Mouse (Mus musculus) hindbrain, embryonic 16.5 days (tissue): Measurements from ENCODE around the gene Ntn1. TPM values are rescaled to one million over a fixed set of nuclear protein-coding genes. Genes with fewer than 3 reads are reported as not detected.

Source experiments
- ATAC-seq: fragments of 200-750 bp; cut with Nextera tagmentation; 2 replicates; pipeline ENCODE4 v1.8.0; 2017; ENCODE audit warnings: moderate TSS enrichment, moderate library complexity
- H3K27ac ChIP-seq: fragments of 300-500 bp; sonication (generic); 2 replicates; pipeline ENCODE4 v1.5.1; 2014; ENCODE audit warnings: low read depth, mild to moderate bottlenecking, control low read depth, low read length, moderate library complexity
- H3K27me3 ChIP-seq: fragments of 300-500 bp; sonication (generic); replicated peaks from 2 replicates; pipeline ENCODE4 v1.6.1; 2014; ENCODE audit warnings: low read length; ENCODE audit not compliant: control insufficient read depth, insufficient read depth
- H3K36me3 ChIP-seq: fragments of 300-500 bp; sonication (generic); 2 replicates; pipeline ENCODE4 v1.6.1; 2014; ENCODE audit warnings: mild to moderate bottlenecking, low read length, moderate library complexity, mixed read lengths; ENCODE audit not compliant: control insufficient read depth, insufficient read depth
- H3K4me1 ChIP-seq: fragments of 300-500 bp; sonication (generic); 2 replicates; pipeline ENCODE4 v1.6.1; 2014; ENCODE audit warnings: low read depth, low read length; ENCODE audit not compliant: control insufficient read depth, insufficient read depth
- H3K4me2 ChIP-seq: fragments of 300-500 bp; sonication (generic); 2 replicates; pipeline ENCODE4 v1.6.1; 2014; ENCODE audit warnings: mild to moderate bottlenecking, low read length, control low read depth, moderate library complexity
- H3K4me3 ChIP-seq: fragments of 300-500 bp; sonication (generic); 2 replicates; pipeline ENCODE4 v1.5.1; 2014; ENCODE audit warnings: mild to moderate bottlenecking, low read length, control low read depth, moderate library complexity
- H3K9ac ChIP-seq: fragments of 300-500 bp; sonication (generic); 2 replicates; pipeline ENCODE4 v1.6.1; 2014; ENCODE audit warnings: low read depth, mild to moderate bottlenecking, control low read depth, low read length, moderate library complexity
- H3K9me3 ChIP-seq: fragments of 300-500 bp; sonication (generic); 2 replicates; pipeline ENCODE4 v1.6.1; 2014; ENCODE audit warnings: mild to moderate bottlenecking, low read length, moderate library complexity; ENCODE audit not compliant: control insufficient read depth
- WGBS: fragments of 180-500 bp; shearing (Covaris S2); extraction: QIAGEN DNeasy Blood & Tissue Kit; methylation state at CpG from one replicate; pipeline ENCODE4 v1.1.7; 2014; 5-methylcytosine and 5-hydroxymethylcytosine counted together
- polyA plus RNA-seq: library from polyadenylated mRNA; unstranded; fragments of >200 nt; fragmentation: Nextera tagmentation; extraction: Ambion mirVana; gene quantifications from 2 replicates; pipeline ENCODE4 v1.2.1, GENCODE M21; 2015

Ntn1 gene
- polyA plus RNA-seq, 1 experiment from 2014 or later = 13.3 TPM

DNA sequence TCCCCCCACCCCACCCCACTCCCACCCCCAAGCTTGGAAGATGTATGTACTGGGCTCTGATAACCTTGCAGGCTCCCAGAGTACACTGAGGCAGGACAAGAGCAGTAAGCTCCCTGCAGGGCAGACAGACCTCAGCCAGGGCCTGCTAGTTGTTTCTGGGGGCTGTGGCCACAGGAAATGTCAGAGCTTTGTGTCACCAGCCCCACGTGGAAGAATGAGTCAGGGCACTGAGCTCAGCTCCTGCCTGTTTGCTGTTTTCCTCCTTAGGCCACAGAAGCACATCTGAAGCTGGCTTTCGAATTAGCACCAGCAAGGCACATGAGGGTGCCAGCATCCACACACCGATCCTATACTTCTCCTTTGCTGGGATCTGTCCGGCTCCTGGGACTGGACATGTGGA is 86.8 kb downstream of the Ntn1 start:
- Histone ChIP-seq H3K27me3 (no peaks in the 10 kb centered on the region), H3K4me3 (no peak overlapping the region), H3K36me3 (no peaks in the 10 kb centered on the region), H3K4me2 (no peak overlapping the region), H3K27ac (no peak overlapping the region), H3K9ac (no peak overlapping the region), H3K9me3 (no peaks in the 10 kb centered on the region), H3K4me1 (peaks cover 5% of the 10 kb centered on the region; the same call in 1 of the 2 replicates)
- 53% methylated on average over 4 of the region's 4 CpGs for WGBS
- no peak for ATAC-seq

GRCm38 (mm10) chr11:68313065-68313464 is 87.6 kb downstream of the Ntn1 start:
- no peak for ATAC-seq
- H3K36me3 ChIP-seq = no peaks in the 10 kb centered on the region
- no peak overlapping the region; the same call in 1 of the 2 replicates for H3K9ac ChIP-seq
- WGBS = 29% methylated on average over 7 of the region's 7 CpGs
- no peak overlapping the region for H3K4me2 ChIP-seq
- H3K4me1 ChIP-seq = peaks cover 5% of the 10 kb centered on the region; the same call in 1 of the 2 replicates
- H3K27ac ChIP-seq = no peak overlapping the region
- H3K4me3 ChIP-seq = no peak overlapping the region
- H3K9me3 ChIP-seq = no peaks in the 10 kb centered on the region
- H3K27me3 ChIP-seq = no peaks in the 10 kb centered on the region

DNA sequence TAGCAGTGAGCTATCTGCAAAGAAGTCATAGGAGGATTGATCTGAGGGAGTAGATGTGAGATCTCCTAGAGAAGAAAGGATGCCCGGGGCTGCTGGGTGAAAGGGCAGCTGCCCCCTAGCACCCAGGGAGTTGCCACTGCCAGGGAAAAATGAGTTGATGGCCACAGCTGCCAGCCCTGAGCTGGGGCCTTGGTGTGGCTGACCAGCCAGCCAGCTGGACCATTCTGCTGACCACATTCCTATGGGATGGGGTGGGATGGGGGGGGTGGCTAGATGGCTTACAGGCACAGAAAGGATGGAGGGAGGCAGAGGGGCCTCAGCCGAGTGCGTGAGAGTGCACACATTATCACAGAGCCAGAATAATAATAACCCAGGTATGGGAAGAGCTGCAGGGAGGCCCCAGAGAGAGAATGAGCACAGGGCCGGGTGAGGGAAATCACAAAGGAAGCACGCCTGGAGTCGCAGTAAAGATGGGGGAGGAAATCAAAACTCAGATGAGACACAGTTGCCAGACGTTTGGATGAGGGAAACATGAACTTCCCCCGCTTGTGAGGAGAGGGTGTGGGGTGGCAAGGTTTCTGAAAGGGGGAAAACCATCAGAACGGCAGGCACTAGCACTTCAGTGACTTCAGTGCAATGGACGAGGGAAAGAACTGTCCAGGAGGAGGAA is 91.6 kb downstream of the Ntn1 start:
- Histone ChIP-seq H3K4me2 (no peak overlapping the region), H3K27ac (no peak overlapping the region), H3K9ac (no peak overlapping the region), H3K27me3 (no peaks in the 10 kb centered on the region), H3K4me1 (peaks cover 5% of the 10 kb centered on the region; the same call in 1 of the 2 replicates), H3K9me3 (no peaks in the 10 kb centered on the region), H3K4me3 (no peak overlapping the region), H3K36me3 (no peaks in the 10 kb centered on the region)
- WGBS = 42% methylated on average over 10 of the region's 10 CpGs
- ATAC-seq = no peak

DNA sequence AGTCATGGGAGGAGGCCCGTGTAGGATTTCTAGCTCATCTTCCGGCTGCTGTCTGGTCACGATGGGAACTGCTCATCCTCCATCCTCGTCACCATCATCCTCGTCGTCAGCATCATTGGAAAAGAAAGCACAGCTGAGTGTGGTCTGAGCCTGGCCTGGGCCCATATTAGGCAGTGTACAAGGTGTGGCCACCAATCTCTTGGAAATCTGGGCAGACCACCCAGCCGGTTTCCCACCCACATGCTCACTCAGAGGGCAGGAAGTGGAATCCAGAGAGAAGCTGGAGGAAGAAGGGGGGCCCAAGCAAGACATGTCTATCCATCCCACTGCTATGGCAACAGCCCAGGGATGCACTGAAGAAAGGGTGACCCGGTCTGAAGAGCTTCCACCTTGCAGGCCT is 94.6 kb downstream of the Ntn1 start:
- Histone ChIP-seq H3K9me3 (no peaks in the 10 kb centered on the region), H3K4me1 (peaks cover 4% of the 10 kb centered on the region; the same call in 1 of the 2 replicates), H3K27me3 (no peaks in the 10 kb centered on the region), H3K9ac (no peak overlapping the region), H3K36me3 (no peaks in the 10 kb centered on the region), H3K4me3 (no peak overlapping the region), H3K27ac (no peak overlapping the region), H3K4me2 (no peak overlapping the region)
- WGBS = 79% methylated on average over 8 of the region's 8 CpGs
- ATAC-seq = no peak

DNA sequence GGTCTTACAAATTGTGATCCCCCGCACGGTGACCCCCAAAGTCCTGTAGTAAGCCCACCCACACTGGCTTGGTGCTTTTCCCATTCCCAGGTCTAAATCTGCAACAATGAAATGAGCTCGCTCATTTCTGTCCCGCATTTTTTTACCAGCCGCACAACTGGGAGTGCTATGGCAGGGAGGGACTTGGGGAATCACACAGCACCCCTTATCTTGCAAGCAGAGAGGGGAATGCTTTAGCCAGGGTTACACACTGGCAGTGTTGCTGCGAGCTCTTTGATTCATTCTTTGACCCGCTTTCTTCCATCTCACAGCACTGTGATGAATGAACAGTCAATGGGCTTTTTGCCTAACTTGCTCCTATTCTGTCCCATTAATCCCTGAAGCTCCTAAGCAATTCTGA is 98.3 kb downstream of the Ntn1 start:
- Histone ChIP-seq H3K27me3 (no peaks in the 10 kb centered on the region), H3K9ac (no peak overlapping the region), H3K36me3 (no peaks in the 10 kb centered on the region), H3K27ac (no peak overlapping the region), H3K4me2 (no peak overlapping the region), H3K9me3 (no peaks in the 10 kb centered on the region), H3K4me1 (peaks cover 4% of the 10 kb centered on the region; the same call in 1 of the 2 replicates), H3K4me3 (no peak overlapping the region)
- ATAC-seq = peak; percentile 14; the same call in 1 of the 2 replicates
- 69% methylated on average over 7 of the region's 7 CpGs for WGBS

DNA sequence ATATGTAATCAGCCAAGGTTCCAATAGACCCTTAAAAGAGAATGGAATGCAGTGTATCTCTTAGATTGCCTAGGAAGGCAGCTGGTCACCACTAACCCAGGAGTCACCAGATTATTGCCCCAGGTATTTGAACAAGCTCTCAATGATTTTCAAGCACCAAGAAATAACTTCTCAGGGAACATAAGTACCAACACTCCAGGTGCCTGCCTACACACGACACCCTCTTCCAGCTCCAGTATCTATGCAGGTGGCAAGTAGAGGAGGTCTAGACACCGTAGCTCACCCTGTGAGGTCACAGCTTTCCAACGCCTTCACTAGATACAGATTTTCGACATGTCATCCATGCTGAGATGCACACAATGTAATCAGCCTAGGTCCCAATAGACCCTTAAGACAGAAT is 99.0 kb downstream of the Ntn1 start:
- Histone ChIP-seq H3K36me3 (no peaks in the 10 kb centered on the region), H3K4me2 (no peak overlapping the region), H3K4me1 (peaks cover 4% of the 10 kb centered on the region; the same call in 1 of the 2 replicates), H3K9me3 (no peaks in the 10 kb centered on the region), H3K27me3 (no peaks in the 10 kb centered on the region), H3K27ac (no peak overlapping the region), H3K4me3 (no peak overlapping the region), H3K9ac (no peak overlapping the region)
- no peak for ATAC-seq
- WGBS = 85% methylated on average over 4 of the region's 4 CpGs

- Histone ChIP-seq H3K9me3 (no peaks in the 10 kb centered on the region), H3K27ac (no peak overlapping the region), H3K4me2 (no peak overlapping the region), H3K4me1 (peaks cover 6% of the 10 kb centered on the region), H3K36me3 (no peaks in the 10 kb centered on the region), H3K4me3 (no peak overlapping the region), H3K27me3 (no peaks in the 10 kb centered on the region), H3K9ac (no peak overlapping the region)
- WGBS = 66% methylated on average over 5 of the region's 5 CpGs
- no peak for ATAC-seq
These were observed 105.1 kb downstream of the Ntn1 start for GRCm38 (mm10) chr11:68295474-68295873.

DNA sequence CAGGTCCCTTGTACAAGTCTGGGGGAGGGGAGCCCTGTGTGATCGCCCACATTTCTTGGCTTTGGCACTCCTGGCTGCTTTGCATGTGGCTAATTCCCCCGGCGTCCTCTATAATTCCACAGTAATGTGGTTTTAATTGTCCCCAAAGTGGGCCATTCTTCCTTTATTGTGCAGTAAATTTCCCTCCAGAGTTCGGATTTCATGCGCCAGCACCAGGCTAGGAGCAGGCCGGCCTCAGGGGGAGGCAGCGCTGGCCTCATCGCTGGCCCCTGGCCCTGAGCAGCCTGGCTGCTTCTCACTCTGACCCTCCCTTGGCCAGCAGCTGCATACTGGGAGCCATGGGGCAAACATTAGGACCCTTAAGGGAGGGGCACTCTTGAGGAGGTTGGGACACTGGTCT is 110.0 kb downstream of the Ntn1 start:
- peaks cover 10% of the 10 kb centered on the region for H3K4me1 ChIP-seq
- no peak overlapping the region for H3K4me3 ChIP-seq
- whole genome bisulfite sequencing = 44% methylated on average over 8 of the region's 8 CpGs
- no peak overlapping the region for H3K9ac ChIP-seq
- 0 out of 2 replicates have a peak, but pooled peaks have one; percentile 34 for ATAC-seq
- 0 out of 2 replicates have a peak overlapping the region, but pooled peaks have one; percentile 11 for H3K27ac ChIP-seq
- H3K4me2 ChIP-seq = no peak overlapping the region
- no peaks in the 10 kb centered on the region for H3K36me3 ChIP-seq
- no peaks in the 10 kb centered on the region for H3K9me3 ChIP-seq
- no peaks in the 10 kb centered on the region for H3K27me3 ChIP-seq

DNA sequence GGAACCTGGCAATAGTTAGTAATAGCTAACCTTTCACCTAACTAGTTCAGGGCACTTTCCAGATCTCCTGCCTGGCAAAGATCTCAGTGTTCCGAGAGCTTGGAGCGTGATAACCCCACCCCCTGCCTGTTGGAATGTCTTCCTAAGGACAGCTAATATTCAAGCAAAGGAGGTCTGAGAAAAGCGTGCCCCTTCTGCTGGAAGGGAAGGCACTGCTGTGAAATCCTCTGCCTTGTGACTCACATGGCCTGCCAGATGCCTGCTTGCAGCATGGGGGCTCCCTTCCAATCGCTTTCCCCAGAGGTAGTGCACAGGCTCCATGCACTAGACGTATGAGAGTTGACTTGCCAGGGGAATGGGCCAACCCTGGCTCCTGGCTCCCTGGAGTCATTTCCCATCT is 113.3 kb downstream of the Ntn1 start:
- no peak overlapping the region for H3K4me3 ChIP-seq
- 0 out of 2 replicates have a peak, but pooled peaks have one; percentile 27 for ATAC-seq
- no peaks in the 10 kb centered on the region for H3K36me3 ChIP-seq
- H3K4me1 ChIP-seq = peaks cover 10% of the 10 kb centered on the region
- WGBS = 73% methylated on average over 5 of the region's 5 CpGs
- no peaks in the 10 kb centered on the region for H3K9me3 ChIP-seq
- H3K27ac ChIP-seq = no peak overlapping the region
- no peaks in the 10 kb centered on the region for H3K27me3 ChIP-seq
- H3K9ac ChIP-seq = no peak overlapping the region
- H3K4me2 ChIP-seq = no peak overlapping the region
